Mouse (Mus musculus): ENCODE results near the gene Sytl2.

Sytl2 gene

GRCm38 (mm10) chr7:90308003-90308402, 6.0 kb downstream of the Sytl2 start:
- DNase-seq (ENCODE audit: low read depth) = no peak

- DNase-seq (ENCODE audit: low read depth) = peak; percentile 48
These were observed 10.3 kb downstream of the Sytl2 start for GRCm38 (mm10) chr7:90312151-90312883.

- no peak for DNase-seq (ENCODE audit: low read depth)
These were observed 11.4 kb downstream of the Sytl2 start for GRCm38 (mm10) chr7:90313421-90313820.

GRCm38 (mm10) chr7:90316823-90317222, 14.8 kb downstream of the Sytl2 start:
- DNase-seq (ENCODE audit: low read depth) = no peak

- no peak for DNase-seq (ENCODE audit: low read depth)
These were observed 17.4 kb downstream of the Sytl2 start for GRCm38 (mm10) chr7:90319446-90319845.

GRCm38 (mm10) chr7:90320124-90320523, 18.1 kb downstream of the Sytl2 start:
- DNase-seq (ENCODE audit: low read depth) = no peak

- no peak for DNase-seq (ENCODE audit: low read depth)
These were observed 23.1 kb downstream of the Sytl2 start for GRCm38 (mm10) chr7:90325166-90325565.

GRCm38 (mm10) chr7:90330200-90330599, 28.1 kb downstream of the Sytl2 start:
- no peak for DNase-seq (ENCODE audit: low read depth)

GRCm38 (mm10) chr7:90332483-90333065, 30.5 kb downstream of the Sytl2 start:
- no peak for DNase-seq (ENCODE audit: low read depth)

GRCm38 (mm10) chr7:90334362-90334761, 32.3 kb downstream of the Sytl2 start:
- no peak for DNase-seq (ENCODE audit: low read depth)

GRCm38 (mm10) chr7:90334831-90335230, 32.8 kb downstream of the Sytl2 start:
- DNase-seq (ENCODE audit: low read depth) = no peak

GRCm38 (mm10) chr7:90335755-90336194, 33.7 kb downstream of the Sytl2 start:
- DNase-seq (ENCODE audit: low read depth) = no peak

- DNase-seq (ENCODE audit: low read depth) = peak; percentile 58
These were observed 39.3 kb downstream of the Sytl2 start for GRCm38 (mm10) chr7:90341212-90341957.

- peak; percentile 85 for DNase-seq (ENCODE audit: low read depth)
These were observed 42.9 kb downstream of the Sytl2 start for GRCm38 (mm10) chr7:90344903-90345302.

- no peak for DNase-seq (ENCODE audit: low read depth)
These were observed 45.9 kb downstream of the Sytl2 start for GRCm38 (mm10) chr7:90347779-90348437.

- DNase-seq (ENCODE audit: low read depth) = peak; percentile 69
These were observed 47.0 kb downstream of the Sytl2 start for GRCm38 (mm10) chr7:90349014-90349413.

- DNase-seq (ENCODE audit: low read depth) = peak; percentile 25
These were observed 50.1 kb downstream of the Sytl2 start for GRCm38 (mm10) chr7:90352183-90352582.

GRCm38 (mm10) chr7:90353488-90354228, 51.6 kb downstream of the Sytl2 start:
- DNase-seq (ENCODE audit: low read depth) = peak; percentile 91

GRCm38 (mm10) chr7:90354229-90354604, 52.2 kb downstream of the Sytl2 start:
- no peak for DNase-seq (ENCODE audit: low read depth)

GRCm38 (mm10) chr7:90355454-90355853, 53.4 kb downstream of the Sytl2 start:
- peak; percentile 82 for DNase-seq (ENCODE audit: low read depth)

GRCm38 (mm10) chr7:90355995-90356394, 53.9 kb downstream of the Sytl2 start:
- peak; percentile 20 for DNase-seq (ENCODE audit: low read depth)

- DNase-seq (ENCODE audit: low read depth) = no peak
These were observed 60.7 kb downstream of the Sytl2 start for GRCm38 (mm10) chr7:90362788-90363187.

Measured in induced T-regulatory cell, adult 2 months (primary cell).